Mouse (Mus musculus): ENCODE results near the gene Ttll3.

- TF ChIP-seq EP300 (IDR thresholded peaks at IDR 0.05; ENCODE audit: insufficient read depth, low read depth, low read length) (no peak), POLR2A (IDR thresholded peaks at IDR 0.05; ENCODE audit: insufficient read depth, low read length) (no peak), CTCF (IDR thresholded peaks at IDR 0.05; ENCODE audit: low read depth, low read length) (no peak)
Measured at GRCm38 (mm10) chr6:113437135-113437534, 48.1 kb downstream of the Ttll3 start.

Data from ES-Bruce4 (cell line).